Mouse (Mus musculus): ENCODE data around the gene 4932414N04Rik. TPM values are rescaled to one million over a fixed set of nuclear protein-coding genes. Genes with fewer than 3 reads are reported as not detected.

4932414N04Rik gene
- total RNA-seq (2023) = not detected

GRCm38 (mm10) chr2:68656186-68656585 is at the start of gene 4932414N04Rik:
Gene 4932414N04Rik, plus strand, starts transcription at chr2:68656486.

Other genes with a start within 250 kb of the 4932414N04Rik start
- gene Stk39, start 184.2 kb upstream of the 4932414N04Rik start, total RNA-seq (2023) = 44.2 TPM
- not detected for gene 4933409G03Rik, start 74.1 kb upstream of the 4932414N04Rik start, total RNA-seq (2023)
- 30.7 TPM for gene Cers6, start 205.0 kb downstream of the 4932414N04Rik start, total RNA-seq (2023)

All from CD4-positive naive resting alpha-beta T cell, adult 76 days (primary cell).